Comparison of ENCODE assay signal across 9 mouse cellular contexts in the genomic region with DNA sequence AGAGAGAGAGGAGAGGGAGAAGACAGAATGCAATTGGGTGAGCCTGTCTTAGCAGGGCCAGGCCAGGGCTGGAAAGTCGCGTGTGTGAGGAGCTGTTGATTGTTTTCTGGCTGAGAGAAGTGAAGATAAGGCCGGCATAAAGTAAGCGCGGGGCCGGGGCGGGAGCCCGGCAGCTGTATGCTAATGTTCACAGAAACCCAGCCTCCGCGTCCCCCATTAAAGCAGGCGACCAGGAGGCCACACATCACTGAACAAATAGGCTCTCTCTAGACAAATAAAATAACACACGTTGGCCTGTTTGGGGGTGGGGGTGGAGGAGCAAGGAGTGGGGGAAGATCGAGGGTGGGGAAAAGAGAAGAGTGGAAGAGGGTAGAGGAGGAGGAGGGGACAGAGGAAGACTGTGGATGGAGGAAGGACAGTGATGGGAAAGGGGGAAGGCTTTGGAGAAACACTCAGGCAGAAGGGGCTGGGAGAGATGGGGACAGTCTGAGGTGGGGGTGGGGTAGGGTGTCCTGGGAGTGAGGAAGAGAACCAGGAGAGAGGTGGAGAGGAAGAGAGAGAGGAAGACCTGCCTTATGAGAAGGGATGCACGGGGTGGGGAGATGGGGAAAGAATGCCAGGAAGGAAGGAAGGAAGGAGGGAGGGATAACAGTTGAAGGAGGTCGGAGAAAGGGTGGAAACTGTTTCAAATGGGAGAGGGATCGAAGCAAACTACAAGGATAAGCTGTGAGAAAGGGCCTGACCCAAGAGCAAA. TPM values are rescaled to one million over a fixed set of nuclear protein-coding genes. Genes with fewer than 3 reads are reported as not detected.
DNase-seq lines count a peak whose midpoint lies in the region; ATAC-seq lines count a peak whose summit lies in the region.
"Had no signal": no experiment of that assay in that cellular context is flagged by ENCODE, and none has a peak within 500 bp of the region (broad histone marks: within the 10 kb centered on the region; RNA-seq: fewer than 3 reads in every experiment).

No protein-coding gene starts in this region.

- 2% methylated on average over 16 of the region's 16 CpGs for WGBS in heart, embryonic 10.5 days
- WGBS in forebrain, embryonic 15.5 days: 2% methylated on average over 16 of the region's 16 CpGs

- peaks cover 81% of the 10 kb centered on the region for H3K27me3 ChIP-seq in heart, embryonic 10.5 days (ENCODE audit: insufficient read depth, poor library complexity, severe bottlenecking)
- H3K27me3 ChIP-seq in forebrain, embryonic 15.5 days: no peaks in the 10 kb centered on the region

- H3K4me2 ChIP-seq in forebrain, embryonic 15.5 days (replicated peaks): peak overlapping the region; percentile 45

- H3K27ac ChIP-seq in heart, embryonic 10.5 days: no peak overlapping the region
- peak overlapping the region; percentile 87 for H3K27ac ChIP-seq in forebrain, embryonic 15.5 days (replicated peaks)
- H3K27ac ChIP-seq: liver, embryonic 15.5 days had no signal

- no peaks in the 10 kb centered on the region for H3K9me3 ChIP-seq in heart, embryonic 10.5 days
- no peaks in the 10 kb centered on the region for H3K9me3 ChIP-seq in forebrain, embryonic 15.5 days
- H3K9me3 ChIP-seq: liver, embryonic 15.5 days had no signal

- no peaks in the 10 kb centered on the region for H3K36me3 ChIP-seq in heart, embryonic 10.5 days
- H3K36me3 ChIP-seq in forebrain, embryonic 15.5 days: no peaks in the 10 kb centered on the region
- H3K36me3 ChIP-seq: liver, embryonic 15.5 days had no signal

- peaks cover 47% of the 10 kb centered on the region for H3K4me1 ChIP-seq in heart, embryonic 10.5 days
- H3K4me1 ChIP-seq in forebrain, embryonic 15.5 days: peaks cover 63% of the 10 kb centered on the region

- peak overlapping the region; percentile 57 for H3K4me3 ChIP-seq in heart, embryonic 10.5 days
- H3K4me3 ChIP-seq in forebrain, embryonic 15.5 days: peak overlapping the region; percentile 10; the same call in 1 of the 2 replicates
- H3K4me3 ChIP-seq: liver, embryonic 15.5 days had no signal

- no peak overlapping the region; the same call in 1 of the 2 replicates for H3K9ac ChIP-seq in forebrain, embryonic 15.5 days (replicated peaks)
- H3K9ac ChIP-seq: liver, embryonic 15.5 days had no signal

- peak; percentile 33 for ATAC-seq in forebrain, embryonic 15.5 days (replicated peaks)
- ATAC-seq in megakaryocyte progenitor cell, adult 5-6 weeks (replicated peaks; ENCODE audit: poor library complexity): peak; percentile 27

- DNase-seq in heart, embryonic 10.5 days (ENCODE audit: low spot score): no peak
- no peak for DNase-seq in heart, adult 9 months (ENCODE audit: low spot score in 2 of 2)
- peak; percentile 30 for DNase-seq in ES-CJ7 (ENCODE audit: low read depth, low spot score)
- DNase-seq in frontal cortex, postnatal 10 days (ENCODE audit: low spot score in 2 of 2): no peak
- DNase-seq in frontal cortex, postnatal 14 days (ENCODE audit: low spot score in 2 of 2): no peak
- DNase-seq in T-cell, adult 2 months (ENCODE audit: low spot score): no peak

RNA-seq across cellular contexts. Expression of a gene that starts 4.3 kb away (rescaled TPM):
- 0.04 and 0.05 TPM in 2 replicates for polyA plus RNA-seq in heart, embryonic 10.5 days (2016; fragmentation: Nextera tagmentation; extraction: Ambion mirVana)
- polyA plus RNA-seq in forebrain, embryonic 15.5 days (2015; fragmentation: Nextera tagmentation; extraction: Ambion mirVana): 13.5 and 15.6 TPM in 2 replicates
- not detected in 2 replicates for total RNA-seq in megakaryocyte progenitor cell, adult 5-6 weeks (2015)
- total RNA-seq in megakaryocyte progenitor cell, adult 5-6 weeks (2017): not detected in 2 replicates
- polyA plus RNA-seq: liver, embryonic 15.5 days had no signal

Comparison
In these comparisons a context has a peak if more than half of its experiments do, and no peak if none do; other contexts are left out.
1. RNA of a gene that starts 4.3 kb away (polyA plus RNA-seq): 13.5 to 15.6 TPM in forebrain, embryonic 15.5 days; 0.04 to 0.05 TPM in heart, embryonic 10.5 days; every median in the first group is over 10 times any median in the second.